Mouse (Mus musculus) urinary bladder, adult 18-20 months (tissue): ENCODE results near the gene Nfic.
"Not testable (repeated sequence)": the region's sequence is repeated elsewhere in the genome, so short reads cannot be mapped to it uniquely, and the experiment has no call there.

Source experiments
- DNase-seq, 2 experiments: peaks; one replicate each; pipeline ENCODE4 v3.0.0; 2022; ENCODE audit warnings: low spot score in 2 of 2, mixed read lengths in 2 of 2

Nfic gene

DNA sequence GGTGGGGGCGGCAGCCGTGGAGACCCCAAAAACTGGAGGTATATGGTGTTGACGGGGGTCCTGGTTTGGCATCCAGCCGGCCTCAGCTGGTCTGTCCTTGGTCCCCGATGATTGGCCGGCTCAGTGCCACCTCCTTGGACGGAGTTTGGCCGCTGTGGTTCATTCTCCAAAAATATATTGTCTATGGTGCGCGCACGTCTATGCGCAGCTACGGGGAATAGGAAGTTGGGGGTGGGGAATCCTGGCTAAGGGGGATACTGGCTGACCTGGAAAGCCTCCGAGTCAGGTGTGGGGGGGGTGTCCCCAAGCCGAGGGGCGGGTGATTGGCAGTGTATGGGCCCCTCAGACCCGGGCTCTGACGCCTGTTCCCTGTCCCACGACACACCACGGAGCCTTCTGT is 5.0 kb upstream of the Nfic start:
- DNase-seq = no peak

DNA sequence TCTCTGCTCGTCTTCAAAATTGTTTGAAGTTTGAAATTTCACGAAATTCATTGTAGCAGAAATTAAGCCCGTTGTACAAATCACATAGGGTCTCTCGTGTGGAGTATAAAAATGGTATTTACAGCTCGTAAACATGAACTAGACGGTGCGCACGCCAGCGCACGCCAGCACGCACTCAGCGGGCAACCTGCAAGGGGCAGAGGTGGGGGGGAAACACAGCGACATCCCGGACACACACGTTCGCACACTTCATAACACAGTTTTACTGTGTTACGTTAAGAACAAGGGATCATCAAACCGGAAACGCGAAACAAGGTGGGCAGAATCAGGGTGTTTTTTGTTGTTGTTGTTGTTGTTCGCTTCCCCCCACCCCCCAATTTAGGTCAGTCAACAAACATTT is 4.0 kb upstream of the Nfic start:
- no peak for DNase-seq

DNA sequence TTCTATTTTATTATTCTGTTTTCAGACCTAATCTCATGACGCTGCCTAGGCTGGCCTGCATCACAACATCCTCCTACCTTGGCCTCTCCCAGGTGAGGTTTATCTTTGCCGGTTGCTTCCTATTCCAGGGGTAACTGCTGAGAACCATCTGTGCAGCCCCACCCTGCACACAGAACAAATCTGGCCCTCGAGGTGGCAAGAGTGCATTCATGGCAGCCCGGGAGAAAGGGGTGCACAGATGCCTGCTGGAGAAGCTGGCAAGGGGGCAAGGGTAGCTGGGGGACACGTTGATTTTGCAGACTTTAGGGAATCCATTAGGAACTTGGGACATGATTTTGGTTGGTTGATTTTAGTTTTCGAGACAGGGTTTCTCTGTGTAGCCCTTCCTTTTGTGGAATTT is 2.8 kb upstream of the Nfic start:
- DNase-seq = no peak

GRCm38 (mm10) chr10:81457624-81458023 is 2.2 kb upstream of the Nfic start:
- DNase-seq = no peak

DNA sequence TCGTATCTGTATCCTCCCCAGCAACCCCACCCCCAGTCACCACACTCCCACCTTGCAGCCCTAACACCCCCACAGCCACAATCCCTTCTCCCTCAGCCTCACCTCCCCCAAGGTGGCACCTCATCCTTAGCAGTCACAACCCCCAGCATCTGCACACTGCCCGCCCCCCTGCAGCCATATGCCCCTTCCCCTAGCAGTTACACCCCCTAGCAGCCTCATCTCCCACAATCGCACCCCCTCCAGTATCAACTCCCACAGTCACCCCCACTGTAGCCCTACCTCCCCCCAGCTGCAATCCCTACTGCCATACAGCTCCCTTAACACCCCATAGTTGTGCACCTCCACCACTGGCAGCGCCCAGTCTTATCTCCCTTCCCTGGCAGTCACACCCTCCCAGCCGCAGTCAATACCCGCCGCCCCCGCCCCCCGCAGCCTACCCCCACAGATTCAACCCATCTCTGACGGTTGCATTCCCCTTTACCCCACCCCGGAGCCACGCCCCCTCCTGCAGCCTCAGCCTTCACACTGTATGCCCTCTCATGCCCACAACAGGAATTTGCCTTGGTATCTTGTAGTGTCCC is 1.6 kb upstream of the Nfic start:
- no peak for DNase-seq

DNA sequence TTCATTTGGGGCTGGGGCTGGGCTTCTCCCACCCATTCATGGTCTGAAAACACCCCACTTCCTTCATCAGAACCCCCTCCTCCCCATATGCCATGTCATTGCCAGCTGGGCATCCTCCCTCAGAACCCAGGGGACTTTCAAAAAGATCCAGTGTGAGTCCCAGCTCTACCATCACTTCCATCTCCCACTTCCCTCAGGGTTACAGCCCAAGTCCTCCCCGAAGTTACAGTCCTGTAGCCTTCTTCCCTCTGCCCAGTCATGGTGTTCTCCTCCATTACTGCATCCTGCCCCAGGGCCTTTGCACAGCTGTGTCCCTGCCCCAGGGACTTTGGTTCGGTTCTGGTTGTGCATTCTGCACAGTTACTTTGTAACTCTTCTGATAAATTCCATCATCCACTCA is 1.3 kb downstream of the Nfic start:
- no peak for DNase-seq

DNA sequence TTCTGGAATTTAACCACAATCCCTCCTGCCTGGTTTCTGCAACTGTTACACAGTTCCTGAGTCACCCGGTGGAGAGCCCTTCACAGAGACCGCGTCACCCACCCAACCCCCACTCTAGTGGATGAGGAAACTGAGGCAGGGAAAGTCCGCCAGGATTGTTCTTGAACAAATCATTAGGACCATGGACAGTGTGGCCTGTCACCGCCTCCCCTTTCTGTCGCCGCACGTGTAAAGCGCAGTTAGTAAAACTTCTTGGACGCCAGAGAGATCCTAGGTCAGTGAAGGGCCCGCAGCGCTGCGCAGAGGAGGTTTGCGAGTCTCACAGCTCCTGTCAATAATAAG is 2.5 kb downstream of the Nfic start:
- no peak for DNase-seq

GRCm38 (mm10) chr10:81452237-81452946 is 3.0 kb downstream of the Nfic start:
- no peak for DNase-seq

DNA sequence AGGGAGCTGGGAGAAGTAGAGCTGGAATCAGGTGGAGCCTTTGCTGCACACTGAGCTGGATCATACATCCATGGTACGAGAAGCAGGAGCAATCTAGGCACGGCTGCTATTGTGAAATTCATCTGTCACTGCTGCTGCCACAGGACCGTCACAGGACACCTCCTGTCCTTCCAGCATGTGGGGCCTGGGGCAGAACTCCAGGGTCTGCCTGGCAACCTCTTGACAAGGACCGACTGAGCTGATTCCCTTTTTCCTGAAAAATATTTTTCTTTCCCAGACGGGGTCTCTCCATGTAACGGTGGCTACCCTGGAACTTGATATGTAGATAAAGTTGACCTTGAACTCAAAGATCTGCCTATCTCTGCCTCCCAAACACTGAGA is 4.1 kb downstream of the Nfic start:
- no peak for DNase-seq

- DNase-seq = no peak
Observed at GRCm38 (mm10) chr10:81450641-81451364, 4.6 kb downstream of the Nfic start.

GRCm38 (mm10) chr10:81450140-81450539 is 5.3 kb downstream of the Nfic start:
- peak; percentile 66 to 68 for DNase-seq

DNA sequence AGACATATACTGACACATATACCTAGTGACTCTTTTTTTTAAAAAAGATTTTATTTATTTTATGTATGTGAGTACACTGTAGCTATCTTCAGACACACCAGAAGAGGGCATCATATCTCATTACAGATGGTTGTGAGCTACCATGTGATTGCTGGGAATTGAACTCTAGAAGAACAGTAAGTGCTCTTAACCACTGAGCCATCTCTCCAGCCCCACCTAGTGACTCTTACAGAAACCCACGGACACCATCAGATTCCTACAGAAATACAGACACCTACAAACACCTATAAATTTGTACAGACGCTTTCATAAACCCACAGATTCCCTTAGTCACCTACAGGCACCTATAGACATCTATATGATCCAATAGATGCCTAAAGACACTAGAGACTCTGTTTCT is 9.9 kb downstream of the Nfic start:
- not testable (repeated sequence) for DNase-seq

- no peak for DNase-seq
Observed at GRCm38 (mm10) chr10:81441019-81441418, 14.4 kb downstream of the Nfic start.

- peak in 1 of 2 experiments; percentile 25 for DNase-seq
Observed at GRCm38 (mm10) chr10:81435436-81435835, 20.0 kb downstream of the Nfic start.

DNA sequence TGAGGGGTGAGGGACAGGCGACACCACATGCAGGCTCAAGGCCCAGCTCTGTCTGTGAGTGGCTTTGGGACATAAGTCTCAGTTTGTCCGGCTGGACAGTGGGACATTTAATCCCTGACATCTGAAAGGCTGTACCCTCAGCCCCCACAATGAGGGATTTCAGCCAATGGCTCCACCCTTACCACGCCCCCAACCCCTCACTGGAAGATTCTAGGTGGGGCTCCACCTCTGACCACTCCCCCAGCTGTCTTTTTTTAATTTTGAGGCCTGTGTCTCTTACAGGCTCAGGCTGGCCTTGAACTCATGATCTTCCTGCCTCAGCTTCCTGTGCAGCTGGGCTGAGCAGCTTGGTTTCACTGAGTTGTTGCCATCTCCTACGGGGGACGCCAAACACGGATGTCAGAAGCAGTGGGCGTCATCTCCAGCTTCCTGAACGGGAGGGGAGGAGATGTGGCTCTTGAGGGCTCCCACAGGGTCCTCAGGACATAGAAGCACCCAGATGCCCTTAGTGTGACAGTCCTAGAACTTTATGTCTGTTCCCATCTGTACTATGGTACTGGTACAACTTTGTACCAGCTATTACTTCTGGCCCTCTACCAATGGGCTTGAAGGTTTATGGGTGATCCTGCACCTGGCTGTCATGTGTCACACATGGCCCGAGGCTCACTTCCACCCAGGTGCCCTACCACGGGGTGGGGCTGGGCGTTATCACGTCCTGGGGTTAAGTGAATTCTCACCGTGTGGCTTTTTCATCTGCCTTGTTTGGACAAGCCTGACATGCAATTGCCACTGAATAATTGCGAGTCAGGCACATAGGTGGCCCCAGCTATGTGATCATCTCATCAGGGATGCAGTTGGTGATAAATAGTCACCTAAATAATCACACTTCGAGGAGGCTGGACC is 20.8 kb downstream of the Nfic start:
- no peak for DNase-seq

DNA sequence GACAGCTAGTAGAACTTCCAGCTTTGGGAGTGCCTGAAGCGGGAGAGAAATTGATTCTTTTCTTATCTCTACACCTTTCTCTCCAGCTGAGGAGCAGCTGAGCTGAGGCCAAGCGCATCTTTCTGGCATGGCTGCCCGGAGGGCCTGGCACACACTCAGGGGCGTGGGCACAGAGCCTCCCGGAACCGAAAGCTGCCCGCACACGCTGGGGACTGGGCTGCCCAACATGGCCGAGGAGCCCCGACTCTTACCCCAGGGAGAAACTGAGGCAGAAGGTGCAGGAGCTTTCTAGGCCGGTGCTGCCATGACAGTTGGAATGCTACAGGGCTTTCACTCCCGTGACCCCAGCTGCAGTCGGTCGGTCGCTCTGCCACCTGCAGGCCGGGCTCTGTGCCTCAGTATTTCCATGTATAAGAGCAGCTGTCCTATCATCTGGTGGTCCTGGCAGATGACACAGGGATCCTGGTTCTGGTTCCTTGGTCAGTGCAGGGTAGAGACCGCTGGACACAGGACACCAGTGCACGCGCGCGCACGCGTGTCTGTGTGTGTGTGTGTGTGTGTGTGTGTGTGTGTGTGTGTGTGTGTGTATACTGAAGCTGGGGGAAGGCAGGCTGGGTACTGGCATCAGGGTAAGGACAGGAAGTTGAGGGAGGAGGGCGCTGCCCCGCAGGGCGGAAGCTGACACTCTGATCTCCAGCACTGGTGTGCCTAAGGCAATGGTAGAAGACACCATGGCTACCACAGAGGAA is 21.7 kb downstream of the Nfic start:
- DNase-seq = peak in 1 of 2 experiments; percentile 25

GRCm38 (mm10) chr10:81432868-81433262 is 22.6 kb downstream of the Nfic start:
- peak in 1 of 2 experiments; percentile 89 for DNase-seq

DNA sequence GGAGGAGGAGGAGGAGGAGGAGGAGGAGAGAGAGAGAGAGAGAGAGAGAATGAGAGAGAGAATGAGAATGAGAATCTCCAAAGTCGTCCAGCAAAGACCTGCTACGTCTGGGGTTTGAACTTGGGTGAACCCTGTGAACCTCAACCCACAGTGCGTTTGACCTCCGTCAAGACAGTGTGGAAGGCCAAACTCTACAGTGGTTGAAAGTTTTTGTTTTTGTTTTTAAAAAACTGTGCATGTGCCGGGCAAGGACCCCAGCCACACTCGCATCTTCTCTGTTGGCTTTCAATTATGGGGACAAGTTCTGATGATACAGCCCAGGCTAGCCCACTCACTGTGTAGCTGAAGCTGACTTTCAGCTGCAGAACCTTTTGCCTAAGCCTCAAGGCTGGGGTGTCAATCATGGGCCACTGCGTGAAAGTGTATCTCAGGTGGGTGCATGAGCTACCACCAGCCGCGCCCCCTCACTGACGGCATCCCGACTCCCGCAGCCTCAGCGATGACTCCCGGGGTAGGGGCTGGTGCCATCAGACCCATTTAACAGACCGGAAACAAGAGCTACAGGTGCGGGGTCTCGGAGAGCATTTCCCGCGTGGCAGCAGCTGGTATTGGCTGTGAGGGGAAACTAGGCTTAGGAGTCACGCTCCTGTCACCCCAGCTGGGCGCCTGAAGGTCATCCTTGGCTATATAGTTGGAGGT is 23.1 kb downstream of the Nfic start:
- no peak for DNase-seq

- no peak for DNase-seq
Observed at GRCm38 (mm10) chr10:81431526-81432168, 23.8 kb downstream of the Nfic start.

GRCm38 (mm10) chr10:81430831-81431525 is 24.5 kb downstream of the Nfic start:
- no peak for DNase-seq
